Mouse (Mus musculus): ENCODE measurements around the gene Ccl11.

Ccl11 gene

DNA sequence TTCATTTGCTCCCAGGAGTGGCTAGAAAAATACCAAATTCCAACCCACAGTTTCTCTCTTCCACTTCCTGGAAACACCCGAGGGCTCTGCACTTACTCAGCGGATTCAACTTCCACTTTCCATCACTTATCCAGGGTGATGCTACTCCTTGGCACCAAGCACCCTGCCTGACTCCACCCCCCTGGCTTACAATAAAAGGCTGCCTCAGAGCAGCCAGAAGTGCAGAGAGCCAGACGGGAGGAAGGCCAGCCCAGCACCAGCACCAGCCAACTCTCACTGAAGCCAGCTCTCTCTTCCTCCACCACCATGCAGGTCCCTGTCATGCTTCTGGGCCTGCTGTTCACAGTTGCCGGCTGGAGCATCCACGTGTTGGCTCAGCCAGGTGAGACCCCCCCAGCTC, 22.3 kb upstream of the Ccl11 start, which contains the start of gene Ccl2:
Ccl2 (plus strand) TSS at position 216 of the 400 bp plus-strand sequence.
- no peak for DNase-seq (ENCODE audit: low read depth, low spot score)
- H3K36me3 ChIP-seq (ENCODE audit: control insufficient read depth, insufficient read depth, low read length, poor library complexity, severe bottlenecking), result no peaks in the 10 kb centered on the region

GRCm38 (mm10) chr11:82035857-82036256, 21.8 kb upstream of the Ccl11 start:
- Histone ChIP-seq H3K36me3 (ENCODE audit: control insufficient read depth, insufficient read depth, low read length, poor library complexity, severe bottlenecking) (no peaks in the 10 kb centered on the region), H3K27me3 (ENCODE audit: control insufficient read depth, insufficient read depth, low read length, poor library complexity, severe bottlenecking) (no peaks in the 10 kb centered on the region)
- no peak for DNase-seq (ENCODE audit: low read depth, low spot score)

More for the DNA sequence above, 22.3 kb upstream of the Ccl11 start, which contains the start of gene Ccl2:
- H3K27me3 ChIP-seq (ENCODE audit: control insufficient read depth, insufficient read depth, low read length, poor library complexity, severe bottlenecking), result no peaks in the 10 kb centered on the region

DNA sequence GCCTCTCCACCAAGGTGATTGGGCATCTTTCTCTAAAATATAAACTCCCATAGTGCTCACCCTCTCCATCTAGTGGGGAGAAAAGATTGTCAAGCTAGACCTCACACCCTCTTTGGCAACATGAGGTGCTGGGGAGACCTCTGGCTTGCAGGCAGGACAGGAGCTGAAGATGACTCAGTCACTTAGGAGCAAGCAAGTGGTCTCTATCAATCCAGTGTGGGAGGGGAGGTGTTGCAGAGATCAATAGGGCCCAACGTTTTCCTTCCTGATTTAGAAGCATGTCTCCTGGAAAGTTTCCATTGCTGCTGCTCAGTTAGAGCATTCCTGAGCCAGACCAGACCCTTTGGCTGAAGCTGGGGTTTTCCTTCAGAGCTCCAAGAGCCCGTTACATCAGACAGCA, 19.1 kb upstream of the Ccl11 start, which contains the start of gene Gm17268:
Gm17268 (minus strand) TSS at position 28 of the 400 bp plus-strand sequence.
- Histone ChIP-seq H3K27me3 (ENCODE audit: control insufficient read depth, insufficient read depth, low read length, poor library complexity, severe bottlenecking) (no peaks in the 10 kb centered on the region), H3K36me3 (ENCODE audit: control insufficient read depth, insufficient read depth, low read length, poor library complexity, severe bottlenecking) (no peaks in the 10 kb centered on the region)
- no peak for DNase-seq (ENCODE audit: low read depth, low spot score)

DNA sequence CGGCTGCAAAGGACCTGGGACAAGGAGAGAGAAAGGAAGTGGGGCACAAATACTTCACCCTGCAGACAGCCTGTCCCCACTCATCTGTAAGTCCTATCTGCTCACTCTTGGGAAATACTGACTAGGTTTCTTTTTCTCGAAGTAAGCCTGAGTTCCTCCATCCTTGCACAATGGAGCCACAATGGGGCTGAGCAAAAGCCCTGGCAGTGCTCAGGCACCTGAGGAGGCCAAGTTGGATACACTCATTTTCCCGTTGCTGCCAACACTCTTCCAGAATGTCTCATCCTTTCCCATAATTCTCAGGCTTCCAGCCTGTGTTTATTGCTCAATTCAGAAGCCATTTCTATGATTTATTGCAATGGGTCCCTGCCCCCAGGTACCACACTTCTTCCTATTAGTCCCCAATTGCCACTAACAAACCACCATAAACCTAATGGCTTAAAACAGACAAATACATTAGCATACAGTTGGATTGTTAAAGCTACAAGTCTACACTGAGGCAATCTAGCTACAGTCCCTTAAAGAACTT, 18.4 kb upstream of the Ccl11 start:
- Histone ChIP-seq H3K36me3 (ENCODE audit: control insufficient read depth, insufficient read depth, low read length, poor library complexity, severe bottlenecking) (no peaks in the 10 kb centered on the region), H3K27me3 (ENCODE audit: control insufficient read depth, insufficient read depth, low read length, poor library complexity, severe bottlenecking) (no peaks in the 10 kb centered on the region)
- DNase-seq (ENCODE audit: low read depth, low spot score), result no peak

- DNase-seq (ENCODE audit: low read depth, low spot score), result no peak
- H3K36me3 ChIP-seq (ENCODE audit: control insufficient read depth, insufficient read depth, low read length, poor library complexity, severe bottlenecking), result no peaks in the 10 kb centered on the region
Measured at GRCm38 (mm10) chr11:82041671-82042080, 15.9 kb upstream of the Ccl11 start.

GRCm38 (mm10) chr11:82045471-82045870, 12.2 kb upstream of the Ccl11 start, which contains the start of gene Ccl7:
TSS of gene Ccl7 (plus strand) at chr11:82045712.
- Histone ChIP-seq H3K27me3 (ENCODE audit: control insufficient read depth, insufficient read depth, low read length, poor library complexity, severe bottlenecking) (no peaks in the 10 kb centered on the region), H3K36me3 (ENCODE audit: control insufficient read depth, insufficient read depth, low read length, poor library complexity, severe bottlenecking) (no peaks in the 10 kb centered on the region)
- DNase-seq (ENCODE audit: low read depth, low spot score), result no peak

More at GRCm38 (mm10) chr11:82041671-82042080, 15.9 kb upstream of the Ccl11 start:
- no peaks in the 10 kb centered on the region for H3K27me3 ChIP-seq (ENCODE audit: control insufficient read depth, insufficient read depth, low read length, poor library complexity, severe bottlenecking)

- no peaks in the 10 kb centered on the region for H3K27me3 ChIP-seq (ENCODE audit: control insufficient read depth, insufficient read depth, low read length, poor library complexity, severe bottlenecking)
- H3K36me3 ChIP-seq (ENCODE audit: control insufficient read depth, insufficient read depth, low read length, poor library complexity, severe bottlenecking), result no peaks in the 10 kb centered on the region
- peak; percentile 39 for DNase-seq (ENCODE audit: low read depth, low spot score)
Measured at GRCm38 (mm10) chr11:82047746-82048415, 9.7 kb upstream of the Ccl11 start.

DNA sequence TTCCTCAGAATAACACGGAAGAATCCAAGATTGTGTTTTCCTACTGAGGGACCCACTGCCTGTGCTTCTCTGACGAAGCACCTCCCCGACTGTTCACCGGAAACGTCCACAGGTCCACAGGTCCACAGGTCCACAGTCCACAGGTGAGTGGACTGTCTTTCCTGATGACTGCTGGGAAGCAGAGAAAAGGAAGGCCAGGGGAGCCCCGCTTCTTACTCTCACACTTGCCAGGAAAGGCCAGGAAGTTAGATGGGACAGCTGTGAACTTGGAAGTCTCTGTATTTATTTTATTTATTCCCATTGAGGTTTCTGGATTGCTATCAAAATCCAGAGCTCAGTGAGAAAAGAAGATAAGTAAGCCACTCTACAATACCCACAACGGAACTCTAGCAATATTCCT, 3.8 kb upstream of the Ccl11 start:
- no peaks in the 10 kb centered on the region for H3K27me3 ChIP-seq (ENCODE audit: control insufficient read depth, insufficient read depth, low read length, poor library complexity, severe bottlenecking)
- no peaks in the 10 kb centered on the region for H3K36me3 ChIP-seq (ENCODE audit: control insufficient read depth, insufficient read depth, low read length, poor library complexity, severe bottlenecking)
- no peak for DNase-seq (ENCODE audit: low read depth, low spot score)

- H3K27me3 ChIP-seq (ENCODE audit: control insufficient read depth, insufficient read depth, low read length, poor library complexity, severe bottlenecking), result no peaks in the 10 kb centered on the region
- no peak for DNase-seq (ENCODE audit: low read depth, low spot score)
Measured at GRCm38 (mm10) chr11:82062226-82062625, 4.6 kb downstream of the Ccl11 start.

GRCm38 (mm10) chr11:82063454-82063853, 5.8 kb downstream of the Ccl11 start:
- DNase-seq (ENCODE audit: low read depth, low spot score), result no peak
- Histone ChIP-seq H3K36me3 (ENCODE audit: control insufficient read depth, insufficient read depth, low read length, poor library complexity, severe bottlenecking) (no peaks in the 10 kb centered on the region), H3K27me3 (ENCODE audit: control insufficient read depth, insufficient read depth, low read length, poor library complexity, severe bottlenecking) (no peaks in the 10 kb centered on the region)

More at GRCm38 (mm10) chr11:82062226-82062625, 4.6 kb downstream of the Ccl11 start:
- H3K36me3 ChIP-seq (ENCODE audit: control insufficient read depth, insufficient read depth, low read length, poor library complexity, severe bottlenecking), result no peaks in the 10 kb centered on the region

- no peaks in the 10 kb centered on the region for H3K27me3 ChIP-seq (ENCODE audit: control insufficient read depth, insufficient read depth, low read length, poor library complexity, severe bottlenecking)
Measured at GRCm38 (mm10) chr11:82066953-82067571, 9.4 kb downstream of the Ccl11 start.

DNA sequence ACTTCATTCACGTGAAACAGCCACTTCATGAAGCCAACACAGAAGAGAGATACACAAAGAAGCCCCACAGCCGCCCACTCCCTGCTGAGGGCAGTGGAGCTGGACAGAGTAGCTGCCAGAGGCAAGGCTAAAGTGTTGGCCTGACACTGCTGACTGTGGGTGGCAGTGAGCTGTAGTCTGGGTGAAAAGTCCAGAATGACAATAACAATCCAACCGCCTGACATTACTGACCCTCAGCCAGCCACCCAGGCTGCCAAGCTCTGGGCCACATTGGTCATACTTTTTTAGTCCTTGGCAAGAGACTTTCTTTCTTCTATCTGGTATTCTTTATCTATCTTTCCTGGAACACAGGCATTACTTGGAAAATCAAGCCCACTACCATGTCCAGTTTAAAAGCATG, 13.5 kb downstream of the Ccl11 start:
- Histone ChIP-seq H3K27me3 (ENCODE audit: control insufficient read depth, insufficient read depth, low read length, poor library complexity, severe bottlenecking) (no peaks in the 10 kb centered on the region), H3K36me3 (ENCODE audit: control insufficient read depth, insufficient read depth, low read length, poor library complexity, severe bottlenecking) (no peaks in the 10 kb centered on the region)
- no peak for DNase-seq (ENCODE audit: low read depth, low spot score)

More at GRCm38 (mm10) chr11:82066953-82067571, 9.4 kb downstream of the Ccl11 start:
- no peak for DNase-seq (ENCODE audit: low read depth, low spot score)
- H3K36me3 ChIP-seq (ENCODE audit: control insufficient read depth, insufficient read depth, low read length, poor library complexity, severe bottlenecking), result no peaks in the 10 kb centered on the region

GRCm38 (mm10) chr11:82072374-82072773, 14.8 kb downstream of the Ccl11 start:
- H3K27me3 ChIP-seq (ENCODE audit: control insufficient read depth, insufficient read depth, low read length, poor library complexity, severe bottlenecking), result no peaks in the 10 kb centered on the region
- H3K36me3 ChIP-seq (ENCODE audit: control insufficient read depth, insufficient read depth, low read length, poor library complexity, severe bottlenecking), result no peaks in the 10 kb centered on the region
- DNase-seq (ENCODE audit: low read depth, low spot score), result no peak

DNA sequence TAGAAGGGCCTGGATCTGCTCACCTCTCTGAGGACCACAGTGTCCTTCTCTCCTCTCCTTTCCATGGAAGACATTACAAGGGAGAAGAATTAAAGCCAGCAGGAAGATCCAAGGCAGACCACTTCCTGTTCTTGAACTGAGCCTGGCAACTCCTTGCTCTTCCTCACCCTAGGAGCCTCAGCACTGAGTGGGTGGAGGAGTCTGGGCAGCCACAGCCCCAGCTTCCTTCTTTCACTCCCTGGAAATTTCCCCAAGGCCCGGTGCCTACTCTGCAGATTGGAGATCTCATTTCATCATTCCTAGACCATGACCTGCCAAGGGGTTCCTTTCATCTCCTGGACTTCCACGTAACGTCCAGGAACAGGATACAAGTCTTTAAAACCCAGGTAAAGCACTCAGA, 15.4 kb downstream of the Ccl11 start:
- no peaks in the 10 kb centered on the region for H3K27me3 ChIP-seq (ENCODE audit: control insufficient read depth, insufficient read depth, low read length, poor library complexity, severe bottlenecking)
- H3K36me3 ChIP-seq (ENCODE audit: control insufficient read depth, insufficient read depth, low read length, poor library complexity, severe bottlenecking), result no peaks in the 10 kb centered on the region
- no peak for DNase-seq (ENCODE audit: low read depth, low spot score)

DNA sequence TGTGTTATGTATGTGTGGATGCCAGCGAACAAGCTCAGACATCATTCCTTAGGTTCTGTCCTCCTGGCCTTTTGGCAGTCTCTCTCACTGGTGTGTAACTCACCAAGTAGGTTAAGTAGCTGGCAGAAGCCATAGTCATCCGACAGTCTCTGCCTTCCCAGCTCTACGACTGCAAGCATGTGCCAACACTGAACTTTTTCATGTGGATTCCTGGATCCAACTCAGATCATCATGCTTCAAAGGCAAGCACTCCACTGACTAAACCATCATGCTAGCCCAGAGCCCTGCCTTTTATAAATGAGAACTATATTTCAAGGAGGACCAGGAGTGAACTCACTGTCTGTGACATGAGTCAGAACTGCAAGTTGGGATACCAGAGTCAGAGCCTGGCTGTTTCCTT, 16.1 kb downstream of the Ccl11 start:
- no peaks in the 10 kb centered on the region for H3K36me3 ChIP-seq (ENCODE audit: control insufficient read depth, insufficient read depth, low read length, poor library complexity, severe bottlenecking)
- H3K27me3 ChIP-seq (ENCODE audit: control insufficient read depth, insufficient read depth, low read length, poor library complexity, severe bottlenecking), result no peaks in the 10 kb centered on the region
- DNase-seq (ENCODE audit: low read depth, low spot score), result no peak

Data from splenic B cell, adult 2 months (primary cell).